Mouse (Mus musculus): ENCODE results near the gene Gm21761.
"Not testable (repeated sequence)": the region's sequence is repeated elsewhere in the genome, so short reads cannot be mapped to it uniquely, and the experiment has no call there.

Gene Gm21761

GRCm38 (mm10) chr13:119929172-119929571 lies at the start of gene Gm21761:
Gene Gm21761, minus strand, starts transcription at chr13:119929272.
- POLR2A ChIA-PET, CTCF ChIA-PET: not testable (repeated sequence)

DNA sequence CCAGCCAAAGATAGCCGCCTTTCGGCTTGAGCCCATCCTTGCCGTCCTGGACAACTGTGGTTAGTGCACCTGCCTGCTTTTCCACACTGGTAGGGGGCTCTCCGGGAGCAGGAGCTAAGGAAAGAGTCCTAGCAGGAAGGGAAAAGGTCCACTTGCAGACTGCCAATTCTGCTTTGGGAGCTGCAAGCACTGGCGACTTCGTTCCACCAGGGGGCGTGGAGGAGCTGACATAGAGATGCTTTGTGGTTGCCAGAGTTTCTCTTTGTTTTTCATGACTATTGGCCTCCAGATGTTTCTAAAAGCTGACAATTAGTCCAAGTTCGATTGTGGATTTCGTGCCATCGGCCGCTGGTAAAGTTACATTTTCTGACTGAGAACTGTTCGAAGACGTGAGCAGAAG lies 40.1 kb upstream of the Gm21761 start:
- POLR2A ChIA-PET, CTCF ChIA-PET: not testable (repeated sequence)

- CTCF ChIA-PET, POLR2A ChIA-PET: not testable (repeated sequence)
Observed at GRCm38 (mm10) chr13:119968193-119968592, 39.1 kb upstream of the Gm21761 start.

GRCm38 (mm10) chr13:119965968-119966367 lies 36.9 kb upstream of the Gm21761 start:
- CTCF ChIA-PET, POLR2A ChIA-PET: not testable (repeated sequence)

DNA sequence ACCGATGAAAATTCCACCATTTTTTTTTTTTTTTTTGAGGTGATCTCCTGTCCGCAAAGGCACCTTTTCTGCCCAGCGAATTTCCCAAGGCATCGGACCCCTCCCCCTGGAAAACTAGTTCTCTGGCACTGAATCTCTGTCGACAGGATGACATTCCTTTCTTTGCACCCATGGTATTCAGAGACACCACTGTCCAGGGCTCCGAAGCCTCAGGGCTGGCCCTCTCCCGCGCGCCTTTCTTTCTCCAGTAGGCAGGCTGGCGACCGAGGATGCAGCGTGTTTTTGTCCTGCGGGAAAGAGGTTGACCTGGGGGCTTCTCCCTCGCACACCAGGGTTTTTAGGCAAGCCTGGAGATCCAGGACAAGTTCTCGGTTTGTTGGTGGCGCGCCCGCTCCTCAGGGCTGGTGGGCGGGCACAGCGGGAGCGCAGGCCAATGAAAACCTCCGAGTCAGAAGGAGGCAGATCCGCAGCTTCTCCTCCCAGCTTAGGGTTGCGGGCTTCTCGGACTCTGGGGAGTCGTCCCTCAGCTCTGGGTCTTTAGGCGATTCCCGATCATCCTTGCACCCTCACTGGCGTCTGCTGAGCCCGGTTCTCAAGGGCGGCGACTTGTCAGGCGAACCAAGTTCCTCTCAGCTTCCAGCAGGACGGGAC lies 36.4 kb upstream of the Gm21761 start:
- POLR2A ChIA-PET, CTCF ChIA-PET: not testable (repeated sequence)

GRCm38 (mm10) chr13:119962856-119963255 lies 33.8 kb upstream of the Gm21761 start:
- CTCF ChIA-PET, POLR2A ChIA-PET: not testable (repeated sequence)

- POLR2A ChIA-PET, CTCF ChIA-PET: not testable (repeated sequence)
Observed at GRCm38 (mm10) chr13:119955567-119955966, 26.5 kb upstream of the Gm21761 start.

GRCm38 (mm10) chr13:119955089-119955488 lies 26.0 kb upstream of the Gm21761 start:
- POLR2A ChIA-PET: not testable (repeated sequence)
- CTCF ChIA-PET: interaction anchor here in 1 of 4 experiments (0.9 kb wide), 1 partner anchor 120 kb away, joined by 3 read pairs; no protein-coding TSS in a partner anchor

GRCm38 (mm10) chr13:119950706-119951105 lies 21.6 kb upstream of the Gm21761 start, which contains the start of gene B020031M17Rik:
Gene B020031M17Rik, minus strand, starts transcription at chr13:119950806.
- CTCF ChIA-PET, POLR2A ChIA-PET: not testable (repeated sequence)

DNA sequence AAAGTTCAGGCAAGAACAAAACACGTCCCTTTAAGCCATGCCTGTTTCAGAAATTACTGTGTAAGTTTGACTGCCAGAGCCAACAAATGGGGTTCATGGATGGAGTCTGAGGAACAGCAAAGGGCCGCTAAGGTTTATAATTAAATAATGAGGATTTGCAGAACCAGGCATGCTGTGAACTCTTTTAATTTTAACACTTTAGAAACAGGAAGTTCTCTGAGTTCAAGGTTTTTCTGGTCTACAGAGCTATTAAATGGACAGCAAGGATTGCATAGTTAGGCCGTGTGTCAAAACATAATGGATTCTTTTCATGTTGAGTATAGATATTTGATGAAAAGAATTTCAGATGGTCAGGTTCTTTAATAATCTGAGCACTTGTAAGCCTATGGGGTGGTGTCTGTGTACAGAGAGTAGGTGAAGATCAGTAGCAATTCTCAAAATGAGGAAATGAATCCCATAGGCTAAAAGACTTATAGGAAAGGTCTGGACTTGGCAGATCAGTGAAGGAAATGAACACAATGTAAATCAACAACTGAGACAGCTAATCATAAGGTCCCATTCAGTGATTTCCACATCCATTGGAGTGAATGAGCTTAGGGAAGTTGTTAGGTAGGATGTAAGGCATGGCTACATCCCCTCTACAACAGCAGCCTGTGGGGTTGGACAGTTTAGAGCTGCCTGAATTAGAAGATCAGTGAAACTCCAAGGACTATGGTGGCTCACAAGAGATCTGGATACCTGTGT lies 4.3 kb downstream of the Gm21761 start:
- CTCF ChIA-PET, POLR2A ChIA-PET: not testable (repeated sequence)

GRCm38 (mm10) chr13:119916966-119917722 lies 11.9 kb downstream of the Gm21761 start:
- POLR2A ChIA-PET: not testable (repeated sequence)

DNA sequence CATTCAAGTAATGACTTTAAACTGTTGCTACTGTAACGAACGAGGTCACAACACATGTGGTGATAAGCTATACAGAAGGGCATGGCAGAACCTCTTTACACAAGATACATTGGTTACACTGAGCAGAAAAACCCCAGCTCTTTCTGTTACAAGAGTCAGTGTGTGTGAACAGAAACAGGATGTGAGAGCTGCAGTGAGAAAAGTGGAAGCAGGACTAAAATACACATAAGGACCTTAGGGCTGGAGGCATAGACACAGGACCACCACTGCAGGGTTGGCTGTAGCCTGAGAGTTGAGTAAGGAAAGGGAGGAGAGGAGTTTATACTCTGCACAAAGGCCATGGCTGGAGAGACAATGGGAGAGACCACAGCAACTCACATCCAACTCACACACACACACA lies 12.6 kb downstream of the Gm21761 start:
- CTCF ChIA-PET, POLR2A ChIA-PET: not testable (repeated sequence)

More at GRCm38 (mm10) chr13:119916966-119917722, 11.9 kb downstream of the Gm21761 start:
- CTCF ChIA-PET: not testable (repeated sequence)

DNA sequence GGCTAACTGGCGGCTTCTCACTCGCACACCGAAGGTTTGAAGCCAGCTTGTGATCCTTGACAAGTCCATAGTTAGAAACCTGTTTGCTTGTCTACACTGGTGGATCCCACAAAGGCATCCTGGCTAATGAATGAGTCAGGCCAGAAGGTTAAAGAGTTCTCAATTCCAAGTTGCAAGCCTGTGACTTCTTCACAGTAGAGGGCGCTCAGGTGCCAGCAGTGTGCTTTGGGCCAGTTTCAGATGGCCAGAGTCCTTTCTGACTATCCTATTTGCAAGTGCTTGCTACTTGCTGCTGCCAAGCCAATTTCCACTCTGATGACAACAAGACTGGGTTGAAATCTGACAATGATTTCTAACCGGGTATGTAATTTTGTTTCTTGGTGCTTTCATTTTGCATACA lies 30.5 kb downstream of the Gm21761 start:
- CTCF ChIA-PET, POLR2A ChIA-PET: not testable (repeated sequence)

DNA sequence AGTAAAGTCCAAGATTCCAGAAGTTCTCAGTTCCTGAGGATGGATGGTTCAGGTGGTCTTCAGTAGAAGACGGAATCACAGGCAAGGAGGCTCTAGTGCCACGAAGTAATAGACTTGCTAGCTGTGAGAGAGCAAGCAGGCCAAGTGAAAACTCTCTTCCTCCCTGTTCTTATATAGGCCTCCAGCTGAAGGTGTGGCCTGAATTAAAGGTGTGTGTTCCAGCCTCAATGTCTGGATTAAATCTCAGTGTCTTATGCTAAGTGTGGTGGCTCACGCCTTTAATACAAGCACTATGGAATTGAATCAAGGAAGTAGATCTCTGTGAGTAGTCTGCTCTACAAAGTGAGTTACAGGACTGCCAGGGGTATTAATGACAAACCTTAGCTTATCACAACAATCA lies 34.4 kb downstream of the Gm21761 start, which contains the start of gene Tcstv1:
Gene Tcstv1 (minus strand): TSS at position 101 of the 400 bp plus-strand sequence.
- POLR2A ChIA-PET, CTCF ChIA-PET: not testable (repeated sequence)

DNA sequence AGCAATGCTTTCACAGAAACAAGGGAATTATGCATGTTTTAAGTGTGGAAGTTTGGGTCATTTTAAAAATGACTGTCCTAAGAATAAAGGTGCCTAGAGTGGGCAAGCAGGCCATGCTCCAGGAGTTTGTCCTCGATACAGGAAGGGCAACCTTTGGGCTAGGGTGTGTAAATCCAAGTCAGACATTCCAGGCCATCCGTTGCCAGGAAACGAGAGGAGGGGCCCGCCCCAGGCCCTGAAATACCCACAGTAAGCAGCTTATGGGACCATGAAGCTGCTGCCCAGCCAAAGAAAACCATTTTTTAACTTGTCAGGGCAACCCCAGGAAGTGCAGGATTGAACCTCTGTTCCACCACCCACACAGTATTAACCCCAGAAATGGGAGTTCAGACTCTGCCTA lies 42.2 kb downstream of the Gm21761 start:
- POLR2A ChIA-PET: not testable (repeated sequence)
- CTCF ChIA-PET: interaction anchor here in 1 of 4 experiments (1.1 kb wide), 1 partner anchor 86 kb away, joined by 3 read pairs; no protein-coding TSS in a partner anchor

DNA sequence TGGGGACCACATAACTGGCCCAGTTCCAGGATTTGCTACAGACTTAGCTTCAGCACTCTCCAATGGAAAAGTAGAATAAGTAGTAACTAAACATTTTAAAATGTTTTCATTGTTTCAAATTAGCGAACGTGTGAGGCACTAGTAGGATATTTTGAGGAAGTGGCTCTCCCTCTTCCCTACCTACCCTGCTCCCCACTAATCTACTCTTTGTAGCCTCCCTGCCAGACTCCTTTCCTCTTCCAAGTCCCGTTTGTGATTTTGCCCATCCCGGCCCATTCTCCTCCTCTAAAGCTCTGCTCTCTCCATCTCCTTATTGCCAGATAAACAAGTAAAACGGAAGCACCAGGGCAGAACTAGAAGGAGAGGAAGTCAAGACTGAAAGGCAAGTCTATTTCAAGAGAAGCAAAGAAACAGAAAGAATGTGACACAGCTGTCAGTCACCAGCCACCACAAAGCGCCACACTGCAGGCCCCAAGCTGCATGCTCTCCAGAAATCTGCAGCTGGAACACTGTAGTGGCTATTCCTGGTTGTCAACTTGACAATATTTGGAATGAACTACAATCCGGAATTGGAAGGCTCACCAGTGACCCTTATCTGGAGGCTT lies 64.6 kb downstream of the Gm21761 start:
- CTCF ChIA-PET, POLR2A ChIA-PET: not testable (repeated sequence)

GRCm38 (mm10) chr13:119862399-119862798 lies 66.7 kb downstream of the Gm21761 start:
- POLR2A ChIA-PET, CTCF ChIA-PET: not testable (repeated sequence)
